Mouse (Mus musculus): ENCODE measurements around the gene Zfp810. TPM values are rescaled to one million over a fixed set of nuclear protein-coding genes. Genes with fewer than 3 reads are reported as not detected.
"Not testable (repeated sequence)": the region's sequence is repeated elsewhere in the genome, so short reads cannot be mapped to it uniquely, and the experiment has no call there.

The Zfp810 gene
- under 1 TPM; 0.54 to 0.98 TPM for total RNA-seq (2021)
- long read RNA-seq, experiment 1 = 0 reads
- long read RNA-seq, experiment 2 = 0 reads

DNA sequence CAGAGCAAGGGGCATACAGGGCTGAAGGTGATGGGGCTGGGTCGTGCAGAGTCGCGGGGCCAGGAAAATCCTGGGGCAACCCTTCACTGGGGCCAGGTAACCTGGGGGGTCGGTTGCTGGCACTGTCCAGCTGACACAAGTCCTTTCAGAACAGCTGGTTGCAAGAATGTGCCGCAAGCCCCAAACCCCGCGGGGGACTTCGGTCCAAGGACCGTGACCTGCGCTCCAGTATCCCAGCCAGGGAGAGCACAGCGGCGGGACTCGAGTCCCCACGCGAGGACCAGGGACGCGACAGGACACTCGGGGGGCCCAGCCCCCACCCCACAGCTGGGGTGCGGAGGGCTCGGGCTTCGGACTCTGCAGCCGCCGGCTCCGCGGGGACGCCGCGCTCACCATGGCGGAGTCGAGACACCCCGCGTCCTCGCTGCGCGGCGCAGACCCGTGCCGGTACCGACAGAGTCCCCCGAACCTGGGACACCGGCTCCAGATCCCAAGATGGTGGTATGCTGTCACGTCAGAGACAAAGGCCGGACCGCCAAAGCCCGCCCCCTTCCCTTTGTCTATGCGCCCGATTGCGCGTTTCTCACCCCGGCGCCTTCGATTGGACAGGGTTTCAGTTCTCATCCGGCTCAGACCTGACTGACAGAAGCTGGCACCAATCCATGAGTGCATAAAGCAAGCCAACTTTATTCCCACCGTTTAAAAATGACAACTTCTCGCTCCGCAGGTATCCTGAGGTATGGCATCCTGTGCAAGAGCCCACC is at the start of gene Zfp810:
TSS of gene Zfp810 (minus strand) at position 493 of the 764 bp plus-strand sequence.
- intact Hi-C loops (cut with DNase I) = no loop called here
- peak; percentile 87 for DNase-seq
- TF ChIP-seq CTCF (IDR thresholded peaks at IDR 0.05) = no peak
- H3K27ac ChIP-seq = peak within 1 kb of the TSS; percentile 83
- peak within 1 kb of the TSS; percentile 91 for H3K4me3 ChIP-seq

DNA sequence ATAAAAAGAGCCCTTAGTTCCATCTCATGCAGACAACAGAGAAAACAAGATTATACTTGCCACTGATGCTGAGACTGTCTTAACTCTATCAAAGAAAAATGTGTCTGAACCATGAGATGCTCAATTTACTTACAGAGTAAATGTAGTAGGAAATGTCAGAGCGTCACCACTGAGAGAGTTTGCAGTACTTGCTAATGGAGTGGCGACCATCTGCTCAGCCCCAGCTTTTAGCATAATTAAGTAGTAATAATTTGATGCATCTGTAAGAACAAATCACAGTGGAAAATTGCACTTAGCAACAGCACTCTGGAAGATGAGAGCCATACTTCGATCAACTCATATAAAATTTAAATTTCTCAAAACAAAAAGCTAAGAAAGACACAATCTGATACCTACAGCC is 48.5 kb upstream of the Zfp810 start:
- intact Hi-C loops (cut with DNase I) = no loop called here
- Histone ChIP-seq H3K4me3 (no peak overlapping the region), H3K27ac (no peak overlapping the region)
- TF ChIP-seq CTCF (IDR thresholded peaks at IDR 0.05) = no peak
- DNase-seq = no peak

DNA sequence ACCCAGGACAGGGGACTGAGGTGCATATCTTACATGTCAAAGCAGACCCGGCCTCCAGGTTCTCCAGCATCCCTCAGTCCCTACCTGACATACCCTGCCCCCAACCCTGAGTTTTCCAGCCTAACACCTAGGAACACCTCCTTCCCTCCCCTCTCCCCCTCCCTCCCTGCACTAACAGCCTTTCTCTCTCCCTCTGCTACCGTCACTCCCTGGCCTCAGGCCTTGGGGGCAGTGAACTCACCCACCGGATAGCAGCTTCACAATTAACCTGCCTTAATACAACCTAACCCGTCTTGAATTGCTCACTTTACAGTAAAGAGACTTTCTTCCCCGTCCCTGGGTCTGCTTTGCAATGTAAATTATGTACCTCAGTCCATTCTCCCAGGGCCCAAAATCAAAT is 46.5 kb upstream of the Zfp810 start:
- no peak for TF ChIP-seq CTCF (IDR thresholded peaks at IDR 0.05)
- intact Hi-C loops (cut with DNase I) = no loop called here
- H3K4me3 ChIP-seq = no peak overlapping the region
- no peak for DNase-seq
- H3K27ac ChIP-seq = no peak overlapping the region

DNA sequence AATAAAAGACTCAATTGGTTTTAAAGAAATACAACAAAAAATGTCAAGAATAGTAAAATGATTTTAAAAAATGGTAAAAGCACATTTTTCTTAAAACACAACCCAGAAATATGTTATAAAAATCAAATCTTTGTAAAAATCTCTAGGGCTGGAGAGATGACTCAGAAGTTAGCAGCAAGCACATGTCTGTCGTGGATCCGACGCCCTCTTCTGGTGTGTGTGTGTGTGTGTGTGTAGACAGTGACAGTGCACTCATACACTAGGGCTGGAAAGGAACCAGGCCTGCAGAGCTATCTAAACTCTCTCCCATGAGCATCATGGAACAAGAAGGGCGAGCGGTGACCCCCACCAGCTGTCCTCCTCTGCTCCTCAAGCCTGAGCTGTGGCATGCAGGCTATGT is 46.0 kb upstream of the Zfp810 start:
- no peak for TF ChIP-seq CTCF (IDR thresholded peaks at IDR 0.05)
- no peak for DNase-seq
- intact Hi-C loops (cut with DNase I) = no loop called here

DNA sequence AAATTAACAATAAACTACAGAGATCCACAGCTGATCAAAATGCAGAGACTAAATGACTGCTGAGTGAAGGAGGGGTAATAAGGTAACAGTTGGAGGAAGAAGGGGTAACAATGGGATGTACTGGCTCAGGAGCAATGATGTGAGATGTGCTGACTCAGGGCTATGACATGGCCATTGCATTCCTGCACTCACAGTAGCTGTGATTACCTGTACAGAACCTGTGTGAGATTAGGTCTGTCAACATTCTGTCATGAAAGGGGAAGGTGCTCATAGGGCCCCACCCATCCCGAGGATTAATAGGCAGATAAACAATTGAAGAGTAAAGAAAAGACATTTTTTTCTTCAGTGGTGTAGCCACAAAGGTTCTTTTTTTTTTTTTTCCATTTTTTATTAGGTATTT is 32.9 kb upstream of the Zfp810 start:
- Histone ChIP-seq H3K27ac (no peak overlapping the region), H3K4me3 (no peak overlapping the region)
- TF ChIP-seq CTCF (IDR thresholded peaks at IDR 0.05) = no peak
- no peak for DNase-seq
- intact Hi-C loops (cut with DNase I) = no loop called here

More for the DNA sequence above, 46.0 kb upstream of the Zfp810 start:
- no peak overlapping the region for H3K4me3 ChIP-seq
- no peak overlapping the region for H3K27ac ChIP-seq

DNA sequence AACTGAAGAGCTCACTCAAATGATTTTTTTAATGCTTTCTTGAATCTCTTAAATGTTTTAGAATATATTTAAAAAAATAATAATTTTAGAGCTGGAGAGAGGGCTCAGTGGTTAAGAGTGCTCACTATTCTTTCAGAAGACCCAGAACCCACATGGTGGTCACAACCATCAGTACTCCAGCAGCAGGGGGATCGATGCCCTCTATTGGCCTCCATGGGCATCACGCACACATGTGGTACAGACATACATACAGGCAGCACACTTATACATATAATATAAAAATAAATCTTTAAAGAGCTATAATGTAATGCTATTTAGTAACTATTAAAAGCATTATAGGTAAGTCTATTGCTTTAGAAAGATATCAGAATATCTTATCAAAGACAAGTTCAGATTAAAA is 29.8 kb upstream of the Zfp810 start:
- Histone ChIP-seq H3K27ac (no peak overlapping the region), H3K4me3 (no peak overlapping the region)
- intact Hi-C loops (cut with DNase I) = no loop called here
- TF ChIP-seq CTCF (IDR thresholded peaks at IDR 0.05) = no peak
- DNase-seq = no peak

DNA sequence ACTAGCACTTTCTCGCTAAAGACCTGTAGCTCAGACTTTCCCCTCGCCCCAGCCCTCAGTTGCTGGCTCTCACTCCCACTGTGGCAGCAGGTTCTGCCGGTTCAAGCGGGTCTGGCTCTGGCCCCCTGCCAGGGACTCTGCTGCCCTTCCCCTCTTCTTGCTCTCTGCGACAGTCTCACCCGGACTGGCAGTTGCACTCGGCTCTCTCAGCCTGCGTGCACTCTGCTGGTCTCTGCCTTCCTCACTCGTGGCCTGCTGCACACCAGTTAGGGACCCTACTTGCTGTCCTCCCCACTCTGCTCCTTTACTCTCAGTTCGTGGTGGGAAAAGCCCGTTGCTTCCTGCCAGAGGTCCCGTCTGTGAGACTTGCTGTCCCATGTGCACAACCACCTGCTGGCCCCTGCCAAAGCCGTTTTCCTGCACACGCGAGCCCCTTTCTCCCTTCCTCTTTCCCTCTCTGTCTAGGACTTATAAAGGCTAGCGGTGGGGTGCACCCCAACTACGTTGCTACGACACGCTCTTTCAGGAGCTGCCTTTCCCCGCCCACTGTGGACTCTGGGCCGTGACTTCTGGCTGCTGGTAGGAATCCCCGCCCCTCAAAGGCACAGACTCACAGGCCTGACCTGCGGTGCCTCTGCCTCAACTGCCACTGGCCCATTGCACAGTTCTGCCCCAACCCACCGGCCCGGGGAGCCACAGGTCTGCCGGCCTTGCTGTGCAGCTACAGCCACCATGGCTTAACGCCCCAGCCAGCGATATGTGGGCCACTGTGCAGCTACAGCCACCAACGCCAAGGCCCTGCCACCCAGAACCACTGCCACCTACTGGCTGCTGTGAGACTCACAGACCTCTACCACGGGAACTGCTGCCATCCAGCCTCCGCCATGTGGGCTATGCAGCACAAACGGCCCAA is 20.3 kb upstream of the Zfp810 start:
- peak; percentile 88 for DNase-seq
- peak overlapping the region; percentile 85 for H3K4me3 ChIP-seq
- peak overlapping the region; percentile 81 for H3K27ac ChIP-seq
- peak; percentile 93 for TF ChIP-seq CTCF (IDR thresholded peaks at IDR 0.05)
- intact Hi-C loops (cut with DNase I) = loop anchor here (5.0 kb wide), 1 partner anchor 100 kb away; the partner anchor contains the start of gene Zfp809

DNA sequence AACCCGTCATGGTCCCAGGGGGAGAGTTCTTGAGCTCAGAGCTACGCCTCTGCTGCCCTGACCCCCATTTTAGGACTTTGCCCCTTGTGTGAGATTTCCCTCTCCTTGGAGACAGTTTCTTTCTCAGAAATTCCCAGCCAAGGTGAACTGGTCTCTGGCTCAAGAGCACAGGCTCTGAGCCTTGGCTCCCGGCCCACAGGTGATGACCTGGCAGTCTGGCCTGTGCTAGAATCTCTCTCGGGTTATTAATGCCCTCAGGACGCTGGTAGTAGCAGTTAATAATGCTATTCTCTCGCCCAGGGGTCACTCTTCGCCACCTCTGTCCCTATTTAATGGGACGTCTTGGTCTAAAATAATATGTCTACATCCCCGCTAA is 19.6 kb upstream of the Zfp810 start:
- intact Hi-C loops (cut with DNase I) = loop anchor here (5.0 kb wide), 1 partner anchor 100 kb away; the partner anchor contains the start of gene Zfp809
- Histone ChIP-seq H3K4me3 (peak overlapping the region; percentile 85), H3K27ac (peak overlapping the region; percentile 81)
- TF ChIP-seq CTCF (IDR thresholded peaks at IDR 0.05) = no peak
- DNase-seq = peak; percentile 23

DNA sequence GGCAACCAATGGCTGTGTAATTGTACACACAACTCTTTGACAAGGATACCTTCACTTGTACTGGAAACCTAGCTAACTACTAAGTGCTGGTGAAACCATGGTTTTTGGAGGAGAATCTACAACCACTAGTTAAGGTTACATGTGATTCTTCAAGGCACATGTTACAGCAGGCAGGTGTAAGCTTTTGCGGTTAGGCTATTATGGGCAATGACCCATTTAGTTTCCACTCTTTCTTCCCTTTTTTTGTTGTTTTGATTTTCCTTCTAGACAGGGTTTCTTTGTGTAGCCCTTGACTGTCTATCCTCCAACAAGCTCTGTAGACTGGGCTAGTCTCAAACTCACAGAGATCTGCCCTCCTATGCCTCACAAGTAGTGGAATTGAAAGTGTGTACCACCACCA is 17.1 kb upstream of the Zfp810 start:
- intact Hi-C loops (cut with DNase I) = no loop called here
- DNase-seq = no peak
- H3K27ac ChIP-seq = no peak overlapping the region
- H3K4me3 ChIP-seq = no peak overlapping the region
- TF ChIP-seq CTCF (IDR thresholded peaks at IDR 0.05) = no peak

DNA sequence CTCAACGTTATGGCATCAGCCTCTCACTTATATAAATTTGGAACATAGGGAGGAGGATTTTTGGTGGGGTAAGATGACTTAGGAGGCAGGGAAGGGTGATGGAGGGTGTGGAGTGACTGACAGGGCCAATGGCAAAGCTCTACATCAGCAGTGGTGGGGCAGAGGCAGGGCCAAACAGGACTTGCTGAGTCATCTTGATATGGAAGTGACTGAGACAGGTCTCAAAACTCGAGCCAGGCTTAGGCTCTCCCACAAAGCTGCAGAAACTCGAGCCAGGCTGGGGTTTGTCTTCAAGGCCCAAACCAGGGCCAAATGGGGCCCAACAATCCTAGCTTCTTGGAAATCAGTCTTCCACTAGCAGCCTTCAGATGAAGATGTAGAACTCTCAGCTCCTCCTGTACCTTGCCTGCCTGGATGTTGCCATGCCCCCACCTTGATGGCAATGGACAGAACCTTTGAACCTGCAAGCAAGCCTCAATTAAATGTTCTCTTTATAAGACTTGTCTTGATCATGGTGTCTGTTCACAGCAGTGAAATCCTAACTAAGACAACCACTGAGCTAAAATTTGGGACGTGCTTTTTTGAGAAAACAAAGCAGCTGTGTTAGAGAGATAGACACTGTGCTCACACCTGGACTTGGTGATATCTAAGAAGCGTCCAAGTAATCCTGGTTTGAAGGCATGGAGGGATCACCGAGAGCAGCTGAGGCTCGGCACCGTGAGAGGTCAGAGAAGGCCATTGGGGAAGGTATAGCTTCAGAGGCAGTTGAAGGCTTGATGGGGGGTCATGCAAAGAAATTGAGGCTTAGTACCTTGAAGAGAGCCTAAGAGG is 15.1 kb upstream of the Zfp810 start:
- no peak overlapping the region for H3K4me3 ChIP-seq
- no peak overlapping the region for H3K27ac ChIP-seq
- DNase-seq = no peak
- TF ChIP-seq CTCF (IDR thresholded peaks at IDR 0.05) = no peak
- intact Hi-C loops (cut with DNase I) = no loop called here

DNA sequence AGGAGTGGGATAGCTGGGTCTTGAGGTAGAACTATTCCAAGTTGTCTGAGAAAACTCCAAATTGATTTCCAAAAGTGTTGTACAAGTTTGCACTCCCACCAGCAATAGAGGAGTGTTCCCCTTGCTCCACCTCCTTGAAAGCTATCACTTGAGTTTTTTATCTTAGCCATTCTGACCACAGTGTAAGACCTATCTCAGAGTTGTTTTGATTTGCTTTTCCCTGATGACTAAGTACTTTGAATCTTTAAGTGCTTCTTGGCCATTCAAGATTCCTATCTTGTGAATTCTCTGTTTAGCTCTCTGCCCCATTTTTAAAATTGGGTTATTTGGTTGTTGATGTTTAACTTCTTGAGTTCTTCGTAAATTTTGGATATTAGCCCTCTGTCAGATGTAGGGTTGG is 11.7 kb upstream of the Zfp810 start:
- TF ChIP-seq CTCF (IDR thresholded peaks at IDR 0.05) = no peak
- no peak overlapping the region for H3K27ac ChIP-seq
- no peak for DNase-seq
- no peak overlapping the region for H3K4me3 ChIP-seq
- intact Hi-C loops (cut with DNase I) = no loop called here

DNA sequence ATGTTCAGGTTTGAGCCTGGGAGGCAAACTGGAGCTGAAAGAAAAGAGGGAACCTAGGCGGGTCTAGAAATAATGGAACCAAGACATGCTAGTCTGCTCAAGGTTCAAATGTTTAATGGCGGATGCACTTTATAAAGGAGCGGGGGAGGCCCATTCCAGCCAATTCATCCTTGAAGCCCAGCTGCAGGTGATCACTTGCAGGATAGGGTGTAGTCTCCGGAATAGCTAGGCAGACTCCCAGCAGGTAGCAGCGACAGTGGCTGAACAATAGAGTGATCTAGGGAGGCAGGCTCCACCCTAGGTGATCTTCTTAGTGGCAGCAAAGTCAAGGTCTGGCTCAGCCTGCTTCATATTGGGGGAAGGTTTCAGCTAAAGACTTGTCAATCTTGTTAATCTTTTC is 8.6 kb upstream of the Zfp810 start:
- H3K4me3 ChIP-seq; intact Hi-C loops (cut with DNase I); DNase-seq; H3K27ac ChIP-seq: not testable (repeated sequence)
